Mouse (Mus musculus) left cerebral cortex, postnatal 4 days (tissue): ENCODE measurements at regions not wholly inside any gene's neighbourhood (a gene's known extent, or its start where the extent isn't known, plus 50 kb on each side); places are given as distances from the start of the nearest gene placed in this dataset.
A peak's percentile ranks its signal among the peaks of the same experiment; 100 is the strongest.

Experiments used
- DNase-seq: peaks from one replicate; pipeline ENCODE4 v3.0.0-alpha.2; 2022
- intact Hi-C: fragments of 180-260 bp; cut with DNase I; formaldehyde crosslinking; loops from one replicate; pipeline ENCODE4 v1.15.1; 2025

DNA sequence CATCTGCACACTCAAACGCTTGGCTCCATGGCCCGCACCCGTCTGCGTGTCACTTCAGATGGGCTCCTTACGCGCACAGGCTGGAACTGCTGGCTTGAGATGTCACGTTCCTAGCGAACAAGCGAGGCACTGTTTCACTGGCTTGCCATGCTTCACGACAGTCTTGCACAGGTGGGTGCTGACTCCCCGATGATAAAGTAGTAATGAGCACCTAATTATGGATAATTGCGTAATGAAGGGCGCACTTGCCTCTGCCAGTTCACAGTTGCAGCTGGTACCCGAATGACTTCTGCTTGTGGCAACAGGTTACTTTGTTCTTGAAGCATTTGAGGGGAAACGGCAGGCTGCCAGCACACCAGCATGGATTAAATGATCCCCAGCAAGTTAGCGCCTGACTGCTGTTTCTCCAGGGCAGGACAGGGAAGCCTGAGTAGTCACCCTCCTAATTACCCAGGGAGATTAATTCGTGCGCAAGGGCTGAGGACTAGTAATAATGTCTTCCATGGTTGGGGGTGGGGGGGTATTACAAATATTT lies 335.1 kb downstream of the Pmp22 start:
- intact Hi-C loops, result no loop called here
- peak; percentile 61 for DNase-seq

DNA sequence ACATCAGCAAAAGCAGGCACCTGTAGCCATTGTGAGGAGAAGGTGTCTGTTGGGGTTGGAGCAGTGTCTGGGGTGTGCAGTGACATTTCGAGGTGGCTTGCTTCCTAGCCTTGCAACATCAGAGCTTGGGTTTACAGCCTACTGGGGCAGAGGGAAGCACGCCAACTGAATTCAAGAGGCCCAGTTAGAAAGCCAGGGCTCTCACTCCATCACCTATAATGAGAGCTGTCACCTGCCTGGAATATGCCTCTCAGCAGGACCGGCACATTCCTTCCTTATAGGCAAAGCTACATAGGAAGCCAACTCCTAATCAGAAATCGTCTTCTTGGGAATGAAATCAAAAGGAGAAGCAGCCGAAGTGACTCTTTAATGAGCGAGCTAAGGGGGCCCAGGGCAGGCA lies 337.2 kb downstream of the Pmp22 start:
- no peak for DNase-seq
- intact Hi-C loops, result no loop called here

- intact Hi-C loops, result no loop called here
- DNase-seq, result no peak
Measured at GRCm38 (mm10) chr11:63466541-63466940, 337.8 kb downstream of the Pmp22 start.

- no peak for DNase-seq
- intact Hi-C loops, result no loop called here
Measured at GRCm38 (mm10) chr11:63474831-63475230, 346.0 kb downstream of the Pmp22 start.

- intact Hi-C loops, result no loop called here
- no peak for DNase-seq
Measured at GRCm38 (mm10) chr11:63481676-63482310, 353.0 kb downstream of the Pmp22 start.

DNA sequence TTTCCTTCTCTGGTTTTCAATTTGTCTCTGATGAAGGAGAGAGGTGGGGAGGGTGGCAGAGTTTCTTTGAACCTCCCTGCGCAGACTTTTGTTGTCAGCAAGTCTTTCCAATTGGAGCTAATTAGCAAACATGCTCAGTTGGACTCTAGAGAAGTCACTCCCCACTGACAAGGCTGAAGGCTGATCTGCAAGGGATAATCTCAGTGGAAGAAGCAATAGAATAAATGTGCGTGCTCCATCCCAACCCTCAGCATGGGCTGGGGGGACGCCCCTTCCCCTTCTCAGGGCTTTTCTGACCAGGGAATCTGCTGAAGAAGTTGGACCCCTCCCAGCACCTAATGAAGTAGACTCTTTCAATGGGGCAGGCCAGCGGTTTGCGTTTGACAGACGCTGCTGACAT lies 353.8 kb downstream of the Pmp22 start:
- intact Hi-C loops, result no loop called here
- no peak for DNase-seq

DNA sequence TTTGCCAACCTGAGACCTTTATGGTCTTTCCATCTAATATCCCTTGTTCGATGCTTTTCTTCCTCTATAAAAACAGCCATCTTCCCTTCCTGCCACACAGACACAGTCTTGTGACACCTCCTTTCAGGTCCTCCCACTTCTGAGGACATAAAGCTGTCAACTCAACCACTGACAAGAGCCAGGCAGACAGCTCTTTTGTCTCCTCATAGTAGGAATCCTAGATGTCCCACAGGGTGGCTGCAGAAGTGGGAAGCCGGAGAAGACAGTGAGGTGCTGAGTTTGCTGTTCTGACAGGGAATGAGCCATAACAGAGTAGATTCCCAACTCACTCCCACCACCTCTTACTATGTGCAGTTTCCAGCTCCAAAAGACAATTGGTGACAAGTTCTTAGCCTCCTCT lies 358.4 kb downstream of the Pmp22 start:
- intact Hi-C loops, result no loop called here
- DNase-seq, result no peak

DNA sequence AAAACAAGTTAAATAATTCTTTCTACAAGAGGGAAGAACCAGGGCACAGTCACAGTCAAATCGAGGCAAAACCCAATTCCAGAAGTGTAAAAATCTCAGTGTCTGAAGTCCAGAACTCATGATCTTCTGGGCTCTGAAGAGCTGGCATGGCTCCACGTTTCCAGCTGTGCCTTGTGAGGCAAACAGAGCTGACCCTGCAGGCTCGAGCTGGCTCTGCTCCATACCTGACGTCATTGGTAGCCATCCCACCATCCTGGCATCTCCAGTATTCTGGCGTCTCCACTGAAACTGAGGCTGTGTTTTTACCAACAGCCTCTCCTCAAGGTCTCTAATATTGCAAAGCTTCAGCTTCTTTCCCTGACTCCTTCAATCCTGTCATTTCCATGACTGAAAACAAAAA lies 373.4 kb downstream of the Pmp22 start:
- intact Hi-C loops, result no loop called here
- peak; percentile 90 for DNase-seq

- DNase-seq, result no peak
- intact Hi-C loops, result no loop called here
Measured at GRCm38 (mm10) chr11:63507387-63507786, 378.6 kb downstream of the Pmp22 start.

GRCm38 (mm10) chr11:63508727-63509126 lies 379.9 kb downstream of the Pmp22 start:
- no peak for DNase-seq
- intact Hi-C loops, result no loop called here

DNA sequence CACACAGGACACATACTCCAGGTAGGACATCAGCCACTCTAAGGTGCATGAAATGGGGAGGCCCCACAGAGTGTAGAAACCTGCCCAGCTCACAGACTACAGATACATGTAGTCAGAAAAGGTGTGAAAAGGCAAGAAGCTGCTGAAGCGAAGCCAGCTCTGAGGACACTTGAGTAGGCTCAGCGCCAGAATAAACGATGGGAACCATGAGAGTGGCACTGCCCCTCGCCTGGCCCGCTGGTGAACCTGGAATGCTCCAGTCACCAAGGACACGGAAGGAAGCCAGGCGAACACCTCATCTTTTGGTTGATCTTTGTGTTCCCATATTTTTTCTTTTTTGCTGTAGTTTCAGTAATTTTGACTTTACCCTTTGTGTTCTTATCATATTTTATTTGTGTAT lies 381.8 kb downstream of the Pmp22 start:
- intact Hi-C loops, result no loop called here
- DNase-seq, result no peak

DNA sequence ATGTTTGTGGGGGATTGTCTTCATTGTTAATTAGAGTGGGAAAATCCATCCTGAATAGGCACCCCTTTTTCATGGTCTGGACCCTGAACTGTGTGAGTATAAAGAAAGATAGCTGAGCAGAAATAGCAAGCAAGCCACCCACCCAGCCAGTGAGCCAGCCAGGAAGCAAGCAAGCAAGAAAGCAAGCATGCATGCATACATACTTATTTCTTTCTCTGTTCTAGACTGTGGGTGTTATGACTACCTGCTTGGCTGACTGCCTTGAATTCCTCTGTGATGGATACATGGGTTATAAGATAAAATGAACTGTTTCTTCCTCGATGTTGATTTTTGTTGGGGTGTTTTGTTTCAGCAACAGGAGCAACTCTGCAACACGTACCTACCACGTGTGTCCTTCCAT lies 385.8 kb downstream of the Pmp22 start:
- intact Hi-C loops, result no loop called here
- DNase-seq, result no peak

GRCm38 (mm10) chr11:63518847-63519246 lies 390.1 kb downstream of the Pmp22 start:
- intact Hi-C loops, result no loop called here
- DNase-seq, result peak; percentile 36

DNA sequence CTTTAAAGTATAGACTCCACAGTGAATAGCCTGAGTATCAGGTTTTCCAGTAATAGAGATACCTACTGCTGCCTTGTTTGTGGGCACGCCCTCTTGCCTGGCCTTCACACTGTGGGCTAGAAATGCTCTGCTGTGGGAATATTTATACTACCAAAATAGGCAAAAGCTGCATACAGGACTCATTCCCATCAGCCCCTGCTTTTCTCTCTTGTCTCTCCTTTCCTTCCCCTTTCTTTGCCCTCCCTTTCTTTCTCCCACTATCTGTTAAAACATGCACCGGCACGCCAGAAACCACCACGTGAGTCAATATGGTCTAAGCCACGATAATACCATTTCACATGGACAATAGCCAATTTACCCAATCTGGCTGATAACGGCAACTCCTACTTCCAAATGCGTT lies 395.5 kb downstream of the Pmp22 start:
- no peak for DNase-seq
- intact Hi-C loops, result no loop called here

DNA sequence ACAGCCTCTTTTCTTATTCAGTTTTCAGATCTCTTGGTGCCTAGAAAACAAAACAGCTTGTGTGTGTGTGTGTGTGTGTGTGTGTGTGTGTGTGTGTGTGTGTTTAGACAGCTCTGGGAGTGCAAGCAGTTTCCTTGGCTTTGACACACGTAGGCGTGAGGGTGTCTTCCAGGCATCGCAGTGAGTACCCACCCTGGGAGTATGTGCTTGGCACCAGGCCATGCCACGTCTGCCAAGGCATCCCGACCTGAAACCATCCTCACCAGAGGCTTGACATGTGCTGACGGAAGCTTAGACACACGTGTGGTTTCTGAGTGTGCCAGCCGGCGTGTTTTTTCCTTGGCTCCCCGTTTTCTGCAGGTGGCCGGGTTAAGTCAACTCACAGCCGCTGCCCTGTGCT lies 396.6 kb downstream of the Pmp22 start:
- intact Hi-C loops, result no loop called here
- peak; percentile 30 for DNase-seq

DNA sequence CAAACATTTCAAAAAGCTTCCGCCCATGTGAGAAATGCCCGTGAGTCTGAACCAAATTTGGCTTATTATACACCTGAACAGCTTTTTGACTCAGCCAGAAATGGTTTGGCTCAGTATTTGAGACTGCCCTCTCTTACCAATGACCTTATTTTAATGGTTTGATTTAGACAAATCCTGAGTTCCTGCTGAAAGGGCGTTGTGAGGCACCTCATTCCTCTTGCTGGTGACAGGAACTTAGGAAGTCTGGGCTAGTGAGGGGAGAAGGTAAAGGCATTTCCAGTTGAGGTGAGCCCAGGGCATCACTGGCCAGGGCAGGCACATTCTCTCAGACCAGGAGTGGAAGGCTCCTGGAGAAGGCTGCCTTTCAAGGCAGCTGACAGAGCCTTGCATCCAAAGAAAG lies 396.1 kb downstream of the Hs3st3b1 start:
- no peak for DNase-seq
- intact Hi-C loops, result no loop called here

DNA sequence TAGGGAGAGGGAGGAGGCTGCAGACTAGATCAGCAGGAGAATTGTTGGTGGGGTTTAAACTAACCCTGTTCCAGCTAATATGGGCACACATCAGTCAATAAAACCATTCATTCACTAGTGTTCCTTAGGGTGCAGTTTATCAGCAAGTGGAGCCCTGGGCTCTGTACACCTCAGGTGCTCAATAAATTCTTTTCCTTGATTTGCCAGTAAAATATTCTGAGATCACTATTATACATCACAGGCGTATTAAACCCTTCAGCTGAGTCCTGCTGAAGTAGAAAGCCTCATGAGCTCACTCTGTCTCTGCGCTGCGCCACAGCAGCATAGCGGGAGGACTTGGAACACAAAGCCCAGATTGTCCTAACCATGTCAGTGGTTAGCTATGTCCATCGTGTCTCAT lies 389.3 kb downstream of the Hs3st3b1 start:
- intact Hi-C loops, result no loop called here
- no peak for DNase-seq

- no peak for DNase-seq
- intact Hi-C loops, result no loop called here
Measured at GRCm38 (mm10) chr11:63533555-63534200, 388.4 kb downstream of the Hs3st3b1 start.

- DNase-seq, result no peak
- intact Hi-C loops, result no loop called here
Measured at GRCm38 (mm10) chr11:63537693-63538092, 384.4 kb downstream of the Hs3st3b1 start.

DNA sequence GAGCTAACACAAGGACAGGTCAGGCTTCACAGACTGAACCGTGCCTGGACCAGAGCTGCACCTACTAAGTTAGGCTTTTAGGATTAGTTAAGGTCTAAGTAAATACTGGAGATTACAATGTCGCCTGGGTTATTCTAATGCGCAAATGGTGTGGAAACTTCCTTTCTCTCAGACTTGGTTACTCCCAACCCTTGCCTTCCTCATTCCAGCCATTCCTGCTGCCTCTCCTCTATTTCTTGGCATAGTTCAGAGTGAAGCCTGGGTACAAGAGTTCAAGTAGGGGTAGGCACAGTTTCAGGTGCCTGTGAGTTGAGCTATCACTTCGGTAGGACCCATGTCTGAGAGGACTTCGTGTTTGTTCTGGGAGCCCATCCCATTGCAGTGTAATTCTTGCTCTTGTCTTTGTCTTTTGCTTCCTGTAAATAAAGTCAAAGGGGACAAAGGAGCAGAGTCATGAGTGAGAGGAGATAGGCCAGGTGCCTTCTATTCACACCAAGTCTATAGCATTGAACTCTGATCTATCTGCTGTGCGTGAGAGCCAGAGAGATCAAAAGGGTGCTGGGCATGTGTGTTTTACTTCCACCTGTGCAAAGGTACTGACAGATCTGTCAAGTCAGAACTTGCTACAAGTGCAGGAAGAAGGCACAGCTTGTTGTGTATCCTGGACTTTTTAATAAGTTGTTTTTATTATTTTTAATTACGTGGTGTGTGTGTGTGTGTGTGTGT lies 378.0 kb downstream of the Hs3st3b1 start:
- intact Hi-C loops, result no loop called here
- no peak for DNase-seq

- peak; percentile 24 for DNase-seq
- intact Hi-C loops, result no loop called here
Measured at GRCm38 (mm10) chr11:63545516-63545915, 376.6 kb downstream of the Hs3st3b1 start.

DNA sequence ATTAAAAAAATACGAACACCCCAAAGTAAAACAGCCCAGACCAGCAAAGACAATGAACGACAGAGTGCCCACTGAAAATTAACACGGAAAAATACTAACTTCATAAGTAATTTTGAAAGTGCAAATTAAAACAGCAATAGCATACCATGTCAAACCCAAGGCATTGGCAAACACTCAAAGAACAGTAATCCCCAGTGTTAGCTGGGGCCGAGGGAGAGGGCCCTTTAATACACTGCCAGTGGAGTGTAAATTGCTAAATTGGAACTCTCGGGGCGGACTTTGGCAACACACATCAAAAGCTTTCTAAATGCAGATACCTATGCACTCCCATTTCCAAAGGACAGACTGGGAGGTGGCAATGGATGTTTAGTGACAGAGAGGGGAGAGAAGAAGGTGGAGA lies 361.6 kb downstream of the Hs3st3b1 start:
- no peak for DNase-seq
- intact Hi-C loops, result no loop called here
